Mouse (Mus musculus): ENCODE measurements around the gene Tssk2. TPM values are rescaled to one million over a fixed set of nuclear protein-coding genes. Genes with fewer than 3 reads are reported as not detected.

Tssk2 gene
- polyA plus RNA-seq, 1 experiment, result 0.07 TPM

GRCm38 (mm10) chr16:17896091-17896490 is 2.3 kb upstream of the Tssk2 start:
- Histone ChIP-seq H3K79me2 (ENCODE audit: control insufficient read depth, insufficient read depth) (no peaks in the 10 kb centered on the region), H3K36me3 (ENCODE audit: control insufficient read depth, insufficient read depth) (peaks cover 5% of the 10 kb centered on the region), H3K4me3 (no peak overlapping the region), H3ac (ENCODE audit: control insufficient read depth, insufficient read length) (no peak overlapping the region), H3K4me2 (ENCODE audit: low read depth) (no peak overlapping the region), H3K27me3 (ENCODE audit: control insufficient read depth, insufficient read depth, insufficient read length) (no peaks in the 10 kb centered on the region)
- no peak for TF ChIP-seq POLR2A (IDR thresholded peaks at IDR 0.05; ENCODE audit: insufficient read length, low read depth)
- TF ChIP-seq CEBPB (IDR thresholded peaks at IDR 0.05; ENCODE audit: insufficient read depth, poor library complexity, severe bottlenecking), result no peak
- TF ChIP-seq E2F4 (IDR thresholded peaks at IDR 0.05; ENCODE audit: insufficient read depth), result no peak
- no peak for TF ChIP-seq MYOG (IDR thresholded peaks at IDR 0.05; ENCODE audit: control insufficient read depth in 1 of 3, insufficient read depth in 1 of 3, insufficient read length in 2 of 3, low read depth in 2 of 3)
- TF ChIP-seq MYOD1 (IDR thresholded peaks at IDR 0.05; ENCODE audit: control insufficient read depth in 1 of 3, insufficient read length in 2 of 3, low read depth in 2 of 3), result no peak
- TF ChIP-seq SRF (IDR thresholded peaks at IDR 0.05; ENCODE audit: control insufficient read depth, insufficient read length, low read depth), result no peak
- TF ChIP-seq USF1 (IDR thresholded peaks at IDR 0.05; ENCODE audit: low read depth), result no peak
- TF ChIP-seq TCF3 (IDR thresholded peaks at IDR 0.05; ENCODE audit: insufficient read length, low read depth), result no peak
- TF ChIP-seq REST (IDR thresholded peaks at IDR 0.05; ENCODE audit: insufficient read depth, insufficient read length), result no peak
- no peak for TF ChIP-seq MAX (IDR thresholded peaks at IDR 0.05; ENCODE audit: low read depth)
- no peak for TF ChIP-seq POLR2AphosphoS2 (IDR thresholded peaks at IDR 0.05; ENCODE audit: insufficient read length, low read depth)

GRCm38 (mm10) chr16:17911052-17911595 is 12.7 kb downstream of the Tssk2 start, which contains the start of gene Ess2:
Ess2 (minus strand) TSS chr16:17911348.
- peak; percentile 55 for TF ChIP-seq POLR2A (IDR thresholded peaks at IDR 0.05; ENCODE audit: insufficient read length, low read depth)
- TF ChIP-seq TCF12 (IDR thresholded peaks at IDR 0.05; ENCODE audit: insufficient read depth, poor library complexity, severe bottlenecking), result no peak
- TF ChIP-seq MYOD1 (IDR thresholded peaks at IDR 0.05; ENCODE audit: control insufficient read depth in 1 of 3, insufficient read length in 2 of 3, low read depth in 2 of 3), result no peak
- TF ChIP-seq SRF (IDR thresholded peaks at IDR 0.05; ENCODE audit: control insufficient read depth, insufficient read length, low read depth), result peak; percentile 63
- no peak for TF ChIP-seq E2F4 (IDR thresholded peaks at IDR 0.05; ENCODE audit: insufficient read depth)
- no peak for TF ChIP-seq MYOG (IDR thresholded peaks at IDR 0.05; ENCODE audit: control insufficient read depth in 1 of 3, insufficient read depth in 1 of 3, insufficient read length in 2 of 3, low read depth in 2 of 3)
- TF ChIP-seq TCF3 (IDR thresholded peaks at IDR 0.05; ENCODE audit: insufficient read length, low read depth), result no peak
- peak; percentile 59 for TF ChIP-seq POLR2AphosphoS2 (IDR thresholded peaks at IDR 0.05; ENCODE audit: insufficient read length, low read depth)
- TF ChIP-seq CEBPB (IDR thresholded peaks at IDR 0.05; ENCODE audit: insufficient read depth, poor library complexity, severe bottlenecking), result no peak
- TF ChIP-seq USF1 (IDR thresholded peaks at IDR 0.05; ENCODE audit: low read depth), result no peak
- no peak for TF ChIP-seq REST (IDR thresholded peaks at IDR 0.05; ENCODE audit: insufficient read depth, insufficient read length)
- no peak for TF ChIP-seq MAX (IDR thresholded peaks at IDR 0.05; ENCODE audit: low read depth)
- peaks cover 19% of the 10 kb centered on the region for H3K79me2 ChIP-seq (ENCODE audit: control insufficient read depth, insufficient read depth)

GRCm38 (mm10) chr16:17914307-17915249 is 16.1 kb downstream of the Tssk2 start, which contains the start of gene Gsc2:
Gsc2 (minus strand) TSS chr16:17915059.
- H3K4me2 ChIP-seq (ENCODE audit: low read depth), result peak within 1 kb of the TSS; percentile 24
- TF ChIP-seq TCF3 (IDR thresholded peaks at IDR 0.05; ENCODE audit: insufficient read length, low read depth), result no peak
- TF ChIP-seq MYOD1 (IDR thresholded peaks at IDR 0.05; ENCODE audit: control insufficient read depth in 1 of 3, insufficient read length in 2 of 3, low read depth in 2 of 3), result peak in 1 of 3 experiments; percentile 21
- no peak within 1 kb of the TSS for H3ac ChIP-seq (ENCODE audit: control insufficient read depth, insufficient read length)
- no peak within 1 kb of the TSS for H3K4me3 ChIP-seq
- H3K27me3 ChIP-seq (ENCODE audit: control insufficient read depth, insufficient read depth, insufficient read length), result peaks cover 53% of the 10 kb centered on the region
- peaks cover 12% of the 10 kb centered on the region for H3K79me2 ChIP-seq (ENCODE audit: control insufficient read depth, insufficient read depth)
- H3K36me3 ChIP-seq (ENCODE audit: control insufficient read depth, insufficient read depth), result no peaks in the 10 kb centered on the region

More at GRCm38 (mm10) chr16:17911052-17911595, 12.7 kb downstream of the Tssk2 start, which contains the start of gene Ess2:
- Histone ChIP-seq H3K4me3 (peak within 1 kb of the TSS; percentile 65), H3K27me3 (ENCODE audit: control insufficient read depth, insufficient read depth, insufficient read length) (peaks cover 43% of the 10 kb centered on the region), H3ac (ENCODE audit: control insufficient read depth, insufficient read length) (peak within 1 kb of the TSS; percentile 53), H3K4me2 (ENCODE audit: low read depth) (peak within 1 kb of the TSS; percentile 98), H3K36me3 (ENCODE audit: control insufficient read depth, insufficient read depth) (peaks cover 15% of the 10 kb centered on the region)

DNA sequence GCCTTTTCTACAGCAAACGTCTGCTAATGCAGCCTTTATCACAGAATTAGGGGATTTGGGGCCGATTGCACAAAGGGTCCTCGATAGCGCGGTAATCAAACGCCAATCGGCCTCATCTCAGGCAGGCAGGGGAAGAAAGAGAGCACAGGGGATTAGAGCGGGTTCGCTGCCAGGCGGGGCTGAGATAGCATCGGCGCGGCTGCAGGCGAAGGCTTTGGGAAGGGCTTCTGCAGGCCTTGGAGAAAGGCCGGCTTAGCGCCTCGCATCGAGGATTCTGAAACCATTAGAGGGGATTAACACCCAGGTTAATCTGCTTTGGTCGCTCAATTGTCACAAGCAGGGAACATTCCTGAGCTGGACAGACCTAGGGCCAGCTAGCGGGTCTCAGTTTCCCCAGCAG is 22.1 kb downstream of the Tssk2 start:
- Histone ChIP-seq H3K36me3 (ENCODE audit: control insufficient read depth, insufficient read depth) (no peaks in the 10 kb centered on the region), H3K4me3 (peak overlapping the region; percentile 88), H3K27me3 (ENCODE audit: control insufficient read depth, insufficient read depth, insufficient read length) (peaks cover 14% of the 10 kb centered on the region), H3K4me2 (ENCODE audit: low read depth) (no peak overlapping the region), H3ac (ENCODE audit: control insufficient read depth, insufficient read length) (no peak overlapping the region), H3K79me2 (ENCODE audit: control insufficient read depth, insufficient read depth) (no peaks in the 10 kb centered on the region)
- TF ChIP-seq TCF12 (IDR thresholded peaks at IDR 0.05; ENCODE audit: insufficient read depth, poor library complexity, severe bottlenecking) (no peak), SRF (IDR thresholded peaks at IDR 0.05; ENCODE audit: control insufficient read depth, insufficient read length, low read depth) (no peak), E2F4 (IDR thresholded peaks at IDR 0.05; ENCODE audit: insufficient read depth) (no peak), MAX (IDR thresholded peaks at IDR 0.05; ENCODE audit: low read depth) (no peak), POLR2AphosphoS2 (IDR thresholded peaks at IDR 0.05; ENCODE audit: insufficient read length, low read depth) (no peak), MYOD1 (IDR thresholded peaks at IDR 0.05; ENCODE audit: control insufficient read depth in 1 of 3, insufficient read length in 2 of 3, low read depth in 2 of 3) (no peak), TCF3 (IDR thresholded peaks at IDR 0.05; ENCODE audit: insufficient read length, low read depth) (no peak), REST (IDR thresholded peaks at IDR 0.05; ENCODE audit: insufficient read depth, insufficient read length) (no peak), CEBPB (IDR thresholded peaks at IDR 0.05; ENCODE audit: insufficient read depth, poor library complexity, severe bottlenecking) (no peak), USF1 (IDR thresholded peaks at IDR 0.05; ENCODE audit: low read depth) (no peak)
